Mouse (Mus musculus) activated CD4-positive, CD25-positive, alpha-beta regulatory T cell, adult 4 months (primary cell): Measurements from ENCODE around the gene Cdh10. TPM values are rescaled to one million over a fixed set of nuclear protein-coding genes. Genes with fewer than 3 reads are reported as not detected.

Experiments used
- ATAC-seq: one replicate; pipeline ENCODE4 v1.8.0; 2017
- polyA plus RNA-seq, 2 experiments: library from polyadenylated mRNA; unstranded; fragments of 100-300 nt; shearing (Covaris generic); gene quantifications; one replicate each; pipeline ENCODE4 v1.2.1; 2017

The Cdh10 gene
- polyA plus RNA-seq, result not detected

GRCm38 (mm10) chr15:18818185-18818973 lies at the start of gene Cdh10:
Gene Cdh10 (plus strand): TSS chr15:18818947.
- ATAC-seq, result no peak

- no peak for ATAC-seq
These were observed 9.5 kb upstream of the Cdh10 start for GRCm38 (mm10) chr15:18809148-18809827.

- ATAC-seq, result no peak
These were observed 1.0 kb upstream of the Cdh10 start for GRCm38 (mm10) chr15:18817707-18818106.

- ATAC-seq, result no peak
These were observed 1.5 kb downstream of the Cdh10 start for GRCm38 (mm10) chr15:18820226-18820625.

GRCm38 (mm10) chr15:18821114-18821756 lies 2.5 kb downstream of the Cdh10 start:
- ATAC-seq, result peak; percentile 83

- peak; percentile 56 for ATAC-seq
These were observed 4.7 kb downstream of the Cdh10 start for GRCm38 (mm10) chr15:18823420-18823819.

GRCm38 (mm10) chr15:18832263-18832662 lies 13.5 kb downstream of the Cdh10 start:
- ATAC-seq, result peak; percentile 84

GRCm38 (mm10) chr15:18841769-18842168 lies 23.0 kb downstream of the Cdh10 start:
- ATAC-seq, result no peak

- ATAC-seq, result no peak
These were observed 26.1 kb downstream of the Cdh10 start for GRCm38 (mm10) chr15:18844807-18845206.

GRCm38 (mm10) chr15:18850497-18850896 lies 31.8 kb downstream of the Cdh10 start:
- no peak for ATAC-seq

- no peak for ATAC-seq
These were observed 39.4 kb downstream of the Cdh10 start for GRCm38 (mm10) chr15:18858135-18858534.

GRCm38 (mm10) chr15:18869871-18870270 lies 51.1 kb downstream of the Cdh10 start:
- no peak for ATAC-seq

- no peak for ATAC-seq
These were observed 62.7 kb downstream of the Cdh10 start for GRCm38 (mm10) chr15:18881467-18881866.

GRCm38 (mm10) chr15:18886673-18887072 lies 67.9 kb downstream of the Cdh10 start:
- no peak for ATAC-seq

- no peak for ATAC-seq
These were observed 70.2 kb downstream of the Cdh10 start for GRCm38 (mm10) chr15:18888912-18889311.

GRCm38 (mm10) chr15:18890358-18890757 lies 71.6 kb downstream of the Cdh10 start:
- no peak for ATAC-seq

- no peak for ATAC-seq
These were observed 82.0 kb downstream of the Cdh10 start for GRCm38 (mm10) chr15:18900776-18901175.

- no peak for ATAC-seq
These were observed 85.4 kb downstream of the Cdh10 start for GRCm38 (mm10) chr15:18904131-18904530.

GRCm38 (mm10) chr15:18910612-18911011 lies 91.9 kb downstream of the Cdh10 start:
- no peak for ATAC-seq

- ATAC-seq, result no peak
These were observed 106.8 kb downstream of the Cdh10 start for GRCm38 (mm10) chr15:18925392-18926117.

GRCm38 (mm10) chr15:18926964-18927363 lies 108.2 kb downstream of the Cdh10 start:
- ATAC-seq, result no peak

GRCm38 (mm10) chr15:18952266-18952665 lies 133.5 kb downstream of the Cdh10 start:
- no peak for ATAC-seq

GRCm38 (mm10) chr15:18975041-18975440 lies 156.3 kb downstream of the Cdh10 start:
- ATAC-seq, result no peak
